Mouse (Mus musculus): ENCODE measurements around the gene Tenm3. TPM values are rescaled to one million over a fixed set of nuclear protein-coding genes. Genes with fewer than 3 reads are reported as not detected.
A peak's percentile ranks its signal among the peaks of the same experiment; 100 is the strongest.

Gene Tenm3
- total RNA-seq, 2 experiments from 2014 or later: 8.5 to 9.5 TPM

DNA sequence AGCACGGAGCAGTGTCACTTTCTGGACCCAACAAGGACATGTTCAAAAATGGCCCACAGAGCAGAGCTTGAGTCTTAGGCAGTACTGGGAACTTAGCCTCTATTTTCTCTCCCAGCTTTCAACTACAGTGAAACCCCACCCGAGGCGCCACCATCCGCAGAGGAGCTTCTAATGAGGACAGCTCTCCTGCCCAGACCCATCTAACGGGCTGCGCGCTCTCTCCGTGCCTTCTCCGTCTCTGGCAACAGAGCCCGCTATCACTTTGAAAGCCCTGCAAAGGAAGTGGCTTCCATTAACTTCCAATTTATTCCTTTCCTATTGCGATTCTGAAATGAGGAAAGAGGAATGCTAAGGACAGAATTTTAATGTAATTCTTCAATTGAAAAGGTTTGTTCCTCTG is 569.2 kb downstream of the Tenm3 start:
- no peak for DNase-seq

DNA sequence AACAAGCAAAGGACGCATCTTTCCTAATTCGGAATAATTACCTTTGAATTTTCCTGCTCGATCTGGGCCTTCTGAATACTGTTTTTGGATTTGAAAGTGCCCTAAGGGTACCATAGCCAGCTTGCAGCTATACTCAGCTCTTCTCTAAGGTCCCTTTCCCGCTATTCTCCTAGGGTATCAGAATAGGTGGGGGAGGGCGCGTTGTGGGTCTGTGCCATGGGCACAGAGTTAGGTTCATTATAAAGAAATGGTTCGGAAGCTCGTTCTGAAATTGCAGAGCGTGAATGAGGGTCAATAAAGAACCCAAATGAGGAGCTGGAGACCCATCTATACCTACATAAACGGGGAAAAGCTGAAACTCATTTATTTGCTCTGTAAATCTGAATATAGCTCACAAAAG is 575.1 kb downstream of the Tenm3 start:
- no peak for DNase-seq

DNA sequence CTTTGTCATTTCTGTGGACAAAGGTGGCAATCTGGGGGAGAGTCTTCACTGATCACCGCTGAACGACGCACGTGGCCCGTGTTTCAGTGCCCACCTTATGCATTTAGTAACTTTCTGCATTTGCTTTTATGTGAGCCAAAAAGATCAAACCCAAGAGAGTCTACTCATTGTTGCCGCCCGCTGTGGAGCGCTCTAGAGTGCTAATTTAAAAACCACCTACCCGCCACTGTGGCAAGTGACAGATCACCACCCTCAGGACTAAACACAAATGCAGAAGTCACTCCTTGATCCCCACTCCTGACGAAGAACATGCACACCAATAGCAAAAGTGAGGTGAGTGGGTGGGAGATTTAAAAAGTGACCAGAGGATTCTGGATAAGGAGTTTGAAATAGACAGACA is 583.5 kb downstream of the Tenm3 start:
- DNase-seq: no peak

DNA sequence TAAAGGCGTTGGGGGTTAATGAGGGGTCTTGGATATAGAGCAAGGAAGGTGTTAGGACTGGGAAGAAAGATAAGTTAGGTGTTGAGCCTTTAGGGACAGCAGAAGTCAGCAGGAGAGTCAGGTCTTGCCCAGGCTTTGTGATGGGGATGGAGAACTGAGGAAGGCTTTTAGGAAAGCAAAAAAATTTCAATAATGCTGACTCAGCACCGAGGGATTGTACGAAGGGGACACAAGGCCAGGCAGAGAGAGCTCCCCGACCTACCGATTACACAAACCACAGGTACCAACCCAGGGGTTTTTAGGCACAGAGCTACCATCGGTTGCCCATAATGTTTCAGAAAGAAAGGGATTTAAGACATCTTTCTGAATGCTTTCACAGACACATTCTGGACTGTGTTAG is 583.9 kb downstream of the Tenm3 start:
- DNase-seq: no peak

DNA sequence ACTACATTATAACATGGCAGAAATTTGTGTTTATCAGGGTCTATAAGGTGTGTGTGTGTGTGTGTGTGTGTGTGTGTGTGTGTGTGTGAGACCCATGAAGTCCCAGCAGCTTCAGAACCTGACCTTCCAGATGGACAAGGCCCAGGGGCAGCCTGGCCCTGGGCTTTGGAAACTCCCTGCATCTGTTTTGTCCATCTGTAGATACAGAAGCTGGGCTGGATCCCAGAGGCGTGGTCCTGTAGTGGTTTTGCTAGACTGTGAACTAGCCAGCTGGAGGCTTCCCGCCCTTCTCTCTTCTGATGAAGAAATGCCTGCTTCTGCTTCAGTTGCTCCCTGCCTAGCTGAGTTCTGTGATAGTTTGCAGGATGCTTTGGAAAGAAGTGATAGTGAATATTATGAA is 599.9 kb downstream of the Tenm3 start:
- no peak for DNase-seq

DNA sequence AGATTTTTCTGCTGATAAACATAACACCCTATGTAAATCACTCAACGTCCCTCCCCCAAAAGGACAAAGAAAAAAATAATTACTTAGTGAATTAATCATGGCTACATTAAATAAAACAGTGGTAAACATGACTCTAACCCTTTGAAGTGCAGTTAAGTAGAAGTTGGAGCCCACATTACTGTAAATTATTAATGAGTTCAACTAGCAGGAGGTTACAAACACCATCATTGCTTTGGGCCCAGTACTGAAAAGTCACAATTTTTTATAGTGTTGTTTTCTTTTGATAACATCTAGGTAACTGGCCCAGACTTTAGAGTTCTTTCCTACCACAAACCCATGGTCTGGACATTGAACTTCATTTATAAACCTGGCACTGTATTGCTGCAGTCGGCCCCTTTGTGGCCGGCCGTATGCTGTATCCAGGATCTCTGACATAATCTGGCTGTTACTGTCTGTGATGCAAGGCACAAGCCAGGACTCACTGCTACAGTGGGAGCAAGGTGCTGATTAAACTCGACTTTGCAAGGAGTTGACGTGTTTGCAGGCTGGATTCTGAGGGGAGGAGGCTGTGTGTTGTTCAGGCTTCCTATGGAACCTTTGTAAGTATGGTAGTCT is 602.7 kb downstream of the Tenm3 start:
- DNase-seq: no peak

DNA sequence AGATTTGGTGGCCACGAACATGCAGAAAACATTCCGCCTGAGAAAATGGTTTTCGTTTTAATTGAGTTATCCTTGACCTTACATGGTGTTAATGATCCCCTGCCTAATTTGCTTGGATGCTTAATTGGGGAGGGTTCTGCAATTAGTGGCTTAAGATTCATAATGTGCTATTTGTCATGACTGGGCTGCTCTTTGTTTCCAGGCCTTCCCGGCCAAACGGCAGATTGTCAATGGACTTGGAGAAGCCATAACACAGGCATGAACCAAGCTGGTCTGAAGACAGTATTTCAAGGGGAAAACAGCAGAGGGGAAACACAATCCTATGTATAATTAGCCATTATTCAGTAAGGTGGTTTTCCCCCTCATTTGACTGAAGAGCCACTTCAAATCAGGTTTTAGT is 606.8 kb downstream of the Tenm3 start:
- DNase-seq: no peak

DNA sequence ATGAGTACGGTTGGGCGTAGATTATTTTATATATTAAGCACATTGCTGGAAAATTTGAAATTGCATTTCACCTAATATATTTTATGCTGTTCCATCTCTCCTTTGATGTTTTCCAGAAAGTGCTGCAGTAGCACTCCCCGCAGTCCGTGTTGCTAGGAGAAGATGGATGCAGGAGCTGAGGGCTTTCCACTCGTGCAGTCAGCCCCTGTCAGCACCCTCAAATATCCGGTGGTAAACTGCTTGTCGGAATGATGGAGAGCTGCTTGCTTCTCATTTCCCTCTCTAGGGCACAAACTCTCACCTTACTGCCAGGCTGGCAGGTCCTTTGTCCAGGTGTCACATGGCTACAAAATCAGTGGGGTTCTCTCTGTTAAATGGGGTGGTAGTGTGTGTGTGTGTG is 610.8 kb downstream of the Tenm3 start:
- no peak for DNase-seq

DNA sequence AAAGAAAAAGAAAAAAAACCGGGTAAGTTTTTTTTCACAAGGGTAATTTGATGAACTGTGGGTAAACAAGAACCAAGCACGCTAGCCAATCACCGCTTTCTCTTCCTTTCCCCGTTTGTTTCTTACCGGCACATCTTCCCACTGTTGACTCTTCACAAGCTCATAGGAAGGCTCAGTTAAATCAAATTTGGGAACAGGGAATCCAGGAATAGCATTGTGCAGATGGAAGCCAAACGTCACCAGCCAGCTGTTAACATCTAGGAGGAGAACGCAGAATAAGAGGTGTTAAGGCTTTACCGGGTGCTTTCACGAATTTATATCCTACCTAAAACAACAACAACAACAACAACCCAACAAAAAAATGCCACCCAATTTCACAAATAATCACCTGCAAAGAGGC is 611.9 kb downstream of the Tenm3 start:
- no peak for DNase-seq

DNA sequence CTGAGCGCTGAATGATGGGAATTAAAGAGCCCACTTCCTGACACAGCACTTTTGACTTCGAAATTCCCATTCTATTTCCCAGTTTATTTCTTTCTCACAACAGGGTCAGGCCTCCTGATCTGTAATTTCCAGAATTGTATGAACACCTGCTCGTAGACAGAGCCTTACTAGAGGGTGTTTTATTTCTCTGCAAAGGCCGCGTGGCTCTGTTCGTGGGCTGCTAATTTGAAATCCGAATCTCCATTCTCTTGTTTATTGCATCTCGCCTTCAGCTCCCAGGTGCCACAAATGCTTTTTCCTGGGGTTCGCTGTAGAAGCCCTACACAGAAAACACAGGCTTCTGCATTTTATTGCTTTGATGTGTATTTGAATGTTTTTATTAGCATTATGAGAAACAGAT is 612.4 kb downstream of the Tenm3 start:
- DNase-seq: no peak

DNA sequence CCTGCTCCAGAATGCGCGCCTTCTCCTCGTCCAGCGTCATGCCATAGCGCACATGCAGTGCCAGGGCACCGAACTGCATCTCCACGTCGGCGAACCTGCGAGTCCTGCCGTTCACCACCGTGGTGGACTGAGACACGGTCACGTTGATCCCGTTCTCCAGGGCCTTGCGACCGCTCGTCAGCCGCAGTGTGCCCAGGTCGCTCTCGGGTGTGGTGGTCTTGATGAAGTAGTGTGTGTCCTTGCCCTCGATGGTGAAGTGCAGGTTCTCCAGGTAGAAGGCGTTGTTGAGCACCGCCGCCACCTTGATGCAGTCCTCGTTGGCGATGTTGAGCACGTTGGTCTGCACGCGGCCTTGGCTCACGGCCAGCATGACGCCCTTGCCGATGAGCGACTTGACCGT is 615.1 kb downstream of the Tenm3 start:
- no peak for DNase-seq

DNA sequence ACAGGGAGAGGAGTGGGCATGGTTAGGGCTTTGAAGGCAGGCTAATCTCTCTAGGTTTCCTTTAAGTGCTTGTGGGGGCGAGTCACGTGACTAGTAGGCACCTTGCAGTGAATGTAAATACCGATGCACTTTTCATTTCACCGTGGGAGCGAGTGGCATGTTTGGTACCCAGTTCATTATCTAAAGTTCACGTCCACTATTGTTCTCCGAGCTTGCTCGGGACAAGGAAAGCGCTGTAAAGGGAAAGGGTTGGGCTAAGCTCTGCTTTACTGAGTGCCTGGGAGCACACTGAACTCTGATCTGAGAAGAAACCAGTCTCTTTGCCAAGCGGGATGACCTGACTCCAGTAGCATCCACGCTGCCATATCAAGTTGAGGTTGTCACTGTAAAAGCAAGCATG is 619.0 kb downstream of the Tenm3 start:
- DNase-seq: no peak

DNA sequence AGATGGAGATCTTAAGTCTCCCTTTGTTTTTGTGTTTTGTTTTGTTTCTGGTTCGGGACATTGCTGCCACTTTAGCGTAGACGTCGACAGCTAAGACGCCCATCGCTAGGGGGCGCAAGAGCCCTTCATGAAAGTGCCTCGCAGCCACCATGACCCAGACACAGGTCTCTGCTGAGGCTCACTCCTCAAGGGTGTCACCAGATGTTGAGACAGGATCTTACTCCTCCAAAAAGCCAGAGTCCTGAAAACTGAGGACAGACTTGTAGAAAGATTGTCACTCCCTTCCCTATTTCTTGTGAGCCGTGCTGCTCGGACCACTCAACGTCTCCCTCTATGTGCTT is 621.4 kb downstream of the Tenm3 start:
- peak; percentile 92 for DNase-seq

DNA sequence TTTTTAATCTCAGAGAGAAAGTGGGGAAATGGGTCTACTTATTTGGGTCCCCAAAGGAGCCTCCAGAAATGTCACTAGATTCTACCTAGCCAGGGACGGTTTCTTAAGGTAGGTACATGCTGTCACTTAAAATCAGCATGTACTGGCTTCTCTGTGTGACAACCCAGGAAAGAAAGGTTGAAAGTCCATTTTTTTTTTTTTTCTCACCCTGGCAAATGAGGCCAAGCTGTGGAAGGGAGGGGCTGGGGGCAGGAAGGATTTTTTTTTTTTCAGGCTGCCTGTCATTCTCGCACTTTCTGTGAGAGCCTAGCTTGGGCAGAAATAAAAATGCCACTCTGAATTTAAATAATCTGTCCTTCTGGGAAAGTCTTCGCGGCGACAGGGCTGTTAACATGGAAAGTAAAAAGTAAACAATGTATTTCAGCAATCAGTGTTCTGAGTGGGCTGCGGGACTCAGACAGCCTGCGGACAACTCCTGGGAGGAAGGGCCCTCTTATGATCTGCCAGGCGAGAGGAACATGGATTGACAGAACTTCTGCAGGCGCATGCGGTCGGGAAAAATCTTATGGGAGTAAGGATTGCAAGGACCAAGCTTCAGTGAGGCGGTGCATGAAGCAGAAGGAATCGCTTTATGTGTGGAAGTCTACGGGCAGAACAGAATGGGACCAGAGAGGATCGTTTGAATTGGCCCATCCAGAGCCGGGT is 621.9 kb downstream of the Tenm3 start:
- DNase-seq: peak; percentile 20

DNA sequence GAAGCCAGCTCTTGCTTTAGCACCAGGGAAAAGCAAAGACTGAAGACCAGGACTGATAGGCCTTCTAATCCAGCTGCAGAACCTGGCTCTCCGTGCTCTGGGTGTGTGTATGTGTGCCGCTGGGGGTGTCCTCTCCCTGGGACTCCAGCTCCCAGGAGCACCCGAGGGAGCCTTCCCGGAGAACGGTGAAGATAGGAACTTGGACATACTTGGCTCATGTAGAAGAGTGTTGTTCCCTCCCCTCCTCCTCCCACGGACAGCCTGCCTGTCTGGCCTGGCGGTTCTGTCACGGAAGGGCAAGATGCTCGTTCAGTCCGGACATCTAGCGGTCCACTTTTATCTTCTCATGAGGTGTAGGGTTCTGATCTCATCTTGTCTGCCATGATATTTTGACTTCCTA is 622.4 kb downstream of the Tenm3 start:
- peak; percentile 13 for DNase-seq

DNA sequence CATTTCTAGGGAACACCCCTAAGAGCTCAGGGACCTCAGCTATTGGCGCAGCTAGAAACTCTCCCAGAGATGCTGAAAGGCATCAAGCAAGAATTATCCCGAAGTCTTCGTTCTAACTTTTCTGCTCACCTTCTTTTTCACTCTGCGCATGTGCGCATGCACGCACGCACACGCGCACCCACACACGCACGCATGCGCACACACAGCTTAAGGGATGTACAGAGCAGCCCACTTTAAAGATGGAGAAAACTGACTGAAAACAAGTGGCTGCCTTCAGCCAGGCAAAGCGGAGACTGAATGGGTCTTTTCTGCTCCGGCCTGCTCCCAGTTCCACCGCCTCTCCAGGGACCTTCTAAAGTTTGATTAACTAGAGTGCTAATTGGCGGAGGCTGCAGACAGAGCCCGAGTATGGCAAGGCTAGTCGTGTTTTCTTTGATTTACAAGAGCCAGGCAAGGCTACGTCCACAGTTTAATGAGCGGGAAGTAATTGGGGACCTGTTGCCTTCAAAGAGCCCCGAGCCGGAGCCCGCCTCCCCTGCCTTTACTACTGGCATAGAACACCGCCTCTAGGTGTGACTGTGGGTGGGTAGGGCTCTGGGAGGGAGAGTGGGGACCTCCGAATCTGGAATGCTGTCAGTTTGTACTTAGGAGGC is 623.1 kb downstream of the Tenm3 start:
- no peak for DNase-seq

DNA sequence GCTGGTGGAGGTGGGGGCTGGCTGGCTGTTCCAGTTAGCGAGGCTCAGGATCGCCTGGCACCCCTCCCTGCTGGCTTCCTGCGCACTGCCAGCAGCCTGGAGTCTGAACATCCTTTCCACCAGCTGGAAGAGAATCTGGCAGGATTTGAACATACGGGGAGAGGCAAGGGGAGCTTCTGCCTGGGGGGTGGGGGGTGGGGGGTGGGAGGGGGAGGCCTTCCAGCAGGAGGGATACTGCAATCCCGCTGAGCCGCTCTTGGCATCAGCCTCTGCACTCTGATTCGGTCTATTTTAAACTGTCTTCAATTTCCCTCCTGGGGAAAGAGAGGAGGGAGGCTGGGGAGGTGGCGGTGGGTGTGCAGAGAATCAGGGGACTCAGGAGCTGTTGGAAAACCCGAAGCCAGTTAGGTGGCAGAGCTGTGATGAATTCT is 628.7 kb downstream of the Tenm3 start:
- DNase-seq: no peak

DNA sequence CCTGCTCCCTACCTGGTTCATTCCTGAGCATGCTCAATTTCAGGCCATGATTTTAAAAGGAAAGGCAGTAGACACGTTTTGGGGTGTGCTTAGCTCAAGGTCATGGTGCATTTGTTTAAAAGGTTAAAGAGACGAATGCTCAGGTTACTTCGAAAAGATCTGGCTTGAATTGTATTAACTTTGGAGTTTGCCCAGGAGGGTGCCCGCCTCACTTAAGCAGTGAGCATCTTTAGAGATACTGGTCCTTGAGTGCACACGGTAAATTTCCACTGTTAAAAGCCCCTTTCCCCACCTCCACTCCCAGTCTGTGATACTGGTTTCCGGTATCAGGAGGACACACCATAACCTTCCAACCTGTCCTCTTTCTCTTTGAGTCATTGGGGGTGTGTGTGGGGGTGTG is 629.4 kb downstream of the Tenm3 start:
- DNase-seq: no peak

DNA sequence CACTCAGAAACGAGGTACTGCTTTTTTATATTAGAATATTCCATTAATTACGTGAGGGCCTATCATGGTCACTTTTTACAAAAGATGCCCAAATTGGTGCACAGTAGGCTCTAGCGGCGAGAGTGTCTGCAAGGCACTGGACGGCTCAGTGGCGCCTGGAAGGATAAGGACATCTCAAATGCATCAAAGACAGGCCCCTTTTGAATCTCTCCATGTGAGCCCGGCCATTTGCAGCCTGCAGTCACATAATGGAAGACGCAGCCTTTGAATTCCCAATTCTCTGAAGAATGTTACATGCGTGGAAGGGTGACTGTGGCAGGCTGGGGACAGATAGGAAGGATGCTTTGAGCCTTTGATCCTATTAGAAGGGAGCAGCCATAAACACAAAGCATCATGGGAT is 631.8 kb downstream of the Tenm3 start:
- no peak for DNase-seq

DNA sequence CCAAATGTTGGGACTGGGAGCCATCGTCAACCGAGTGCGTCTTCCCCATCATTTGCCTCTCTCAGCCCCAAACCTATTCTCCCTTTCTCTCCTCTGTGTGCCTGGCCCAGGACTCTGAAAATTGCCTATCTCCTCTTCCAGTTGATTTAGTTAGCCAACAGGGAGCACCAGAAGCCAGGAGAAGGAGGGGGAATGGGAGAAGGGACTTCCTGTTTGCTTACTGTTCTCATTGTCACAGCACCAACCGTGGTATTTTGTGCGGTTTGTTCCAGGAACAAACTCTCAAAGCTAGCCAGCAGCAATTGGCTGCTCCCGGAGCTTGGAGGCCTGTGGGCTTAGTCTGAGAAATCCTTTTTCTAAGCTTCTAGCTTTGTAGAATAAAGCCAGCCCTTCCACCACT is 636.2 kb downstream of the Tenm3 start:
- DNase-seq: no peak

DNA sequence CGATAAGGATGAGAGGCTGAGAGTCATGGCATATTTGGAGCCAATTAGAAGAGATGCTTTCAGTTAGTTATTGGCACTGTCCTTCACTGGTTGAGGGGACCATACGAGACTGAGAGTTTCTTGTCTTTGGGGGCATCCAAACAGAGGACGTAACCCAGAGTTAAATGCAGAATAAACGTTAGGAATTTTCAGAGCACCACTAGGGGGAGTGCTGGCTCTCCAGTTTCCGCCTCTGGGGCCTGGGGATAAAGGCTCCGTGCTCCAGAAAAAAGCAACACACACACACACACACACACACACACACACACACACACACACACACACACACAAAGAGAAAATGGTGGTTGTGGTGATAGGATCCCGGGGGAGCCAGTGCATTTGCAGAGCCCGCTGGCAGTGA is 636.8 kb downstream of the Tenm3 start:
- DNase-seq: no peak

DNA sequence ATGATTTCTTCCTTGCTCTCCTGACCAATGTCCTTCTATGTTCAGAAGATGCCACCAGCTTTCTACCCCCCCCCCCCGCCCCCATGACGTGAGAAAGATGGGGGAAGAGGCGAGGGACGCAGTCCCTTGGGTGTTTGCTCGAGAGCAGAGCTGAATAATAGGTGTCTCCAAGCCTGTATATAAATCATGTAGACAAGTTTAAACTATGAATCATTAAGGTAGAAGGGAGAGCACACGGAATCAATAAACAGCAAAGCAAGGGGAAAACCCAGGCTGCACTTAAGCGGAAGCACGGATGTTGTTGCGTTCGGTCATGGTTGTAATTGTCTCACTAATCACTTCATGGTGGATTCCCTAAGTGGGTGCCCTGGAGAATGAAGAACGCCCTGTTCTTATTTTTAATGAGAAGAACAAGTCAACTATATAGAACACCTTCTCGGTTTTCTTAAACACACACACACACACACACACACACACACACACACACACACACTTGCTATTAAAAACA is 638.9 kb downstream of the Tenm3 start:
- DNase-seq: no peak

DNA sequence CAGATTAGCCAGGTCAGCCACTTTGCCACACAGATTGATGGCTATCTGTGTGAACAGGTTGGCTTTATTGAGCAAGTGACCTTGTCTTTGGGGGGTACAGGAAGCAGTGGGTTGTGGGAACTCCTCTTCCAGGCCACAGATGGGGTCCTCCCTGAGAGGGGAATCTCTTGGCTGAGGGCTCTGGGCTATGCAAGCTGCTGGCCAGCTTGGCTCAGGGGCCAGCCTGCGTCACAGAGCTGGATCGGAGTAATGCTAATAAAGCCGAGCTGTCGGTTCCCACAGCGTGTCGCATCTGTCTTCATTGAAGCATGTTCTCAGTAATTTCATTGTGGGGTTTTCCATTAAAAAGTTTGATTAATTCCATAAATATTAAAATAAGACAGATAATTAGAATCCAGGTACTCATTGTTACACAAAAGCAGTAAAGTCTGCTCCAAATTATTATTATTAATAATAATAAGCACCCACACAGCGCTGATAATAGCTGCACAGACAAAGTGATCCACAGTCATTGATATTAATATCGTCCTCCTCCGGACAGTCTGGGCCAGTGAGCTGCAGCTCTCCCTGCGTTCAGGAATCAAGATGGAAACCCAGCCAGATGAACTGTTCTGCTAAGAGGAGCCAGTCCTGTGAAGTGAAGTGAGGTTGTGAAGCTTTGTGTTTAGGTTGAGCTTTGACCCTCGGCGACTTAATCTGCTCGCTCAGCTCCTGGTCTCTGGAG is 639.5 kb downstream of the Tenm3 start:
- no peak for DNase-seq

Measured in heart, postnatal 4 days (tissue).